ENCODE assay signal across 9 mouse cellular contexts in genomic region chr10:17332025-17332767, GRCm38 (mm10).
DNase-seq lines count a peak whose midpoint lies in the region; ATAC-seq and TF ChIP-seq lines count a peak whose summit lies in the region.
"Had no signal": no experiment of that assay in that cellular context is flagged by ENCODE, and none has a peak within 500 bp of the region (broad histone marks: within the 10 kb centered on the region; RNA-seq: fewer than 3 reads in every experiment).

No protein-coding gene starts in this region.

- intact Hi-C loops in left cerebral cortex, adult 2 months (cut with DNase I), result no loop called here

- H3K9ac ChIP-seq in hindbrain, embryonic 13.5 days, result peak overlapping the region; percentile 29; the same call in 1 of the 2 replicates
- no peak overlapping the region for H3K9ac ChIP-seq in liver, postnatal 0 days (replicated peaks)

- ATAC-seq in common myeloid progenitor, adult 5-6 weeks (replicated peaks; ENCODE audit: low read depth, poor library complexity, severe bottlenecking), result 0 out of 2 replicates have a peak, but pooled peaks have one; percentile 42
- peak; percentile 64 for ATAC-seq in hindbrain, embryonic 13.5 days (ENCODE audit: low FRiP score)
- ATAC-seq in liver, postnatal 0 days, result no peak
- no peak for ATAC-seq in activated CD4-positive, CD25-positive, alpha-beta regulatory T cell, adult 4 months

- no peaks in the 10 kb centered on the region for H3K36me3 ChIP-seq in hindbrain, embryonic 13.5 days
- H3K36me3 ChIP-seq in liver, postnatal 0 days (replicated peaks; ENCODE audit: insufficient read depth, low read length), result no peaks in the 10 kb centered on the region

- no peak for TF ChIP-seq EP300 in liver, postnatal 0 days (IDR thresholded peaks at IDR 0.05; ENCODE audit: low read depth)

- no peak for TF ChIP-seq CTCF in left cerebral cortex, adult 2 months (IDR thresholded peaks at IDR 0.05)
- TF ChIP-seq CTCF in liver, postnatal 0 days (IDR thresholded peaks at IDR 0.05; ENCODE audit: low read depth), result no peak

- 13% methylated on average over 6 of the region's 6 CpGs for WGBS in hindbrain, embryonic 13.5 days
- WGBS in liver, postnatal 0 days (ENCODE audit: insufficient replicate concordance), result 48% methylated on average over 6 of the region's 6 CpGs

- no peak overlapping the region; the same call in 1 of the 2 replicates for H3K27ac ChIP-seq in left cerebral cortex, adult 2 months
- H3K27ac ChIP-seq in hindbrain, embryonic 13.5 days, result peak overlapping the region; percentile 91
- no peak overlapping the region for H3K27ac ChIP-seq in liver, postnatal 0 days (ENCODE audit: low read depth)

- H3K9me3 ChIP-seq in hindbrain, embryonic 13.5 days, result no peaks in the 10 kb centered on the region
- H3K9me3 ChIP-seq in liver, postnatal 0 days (ENCODE audit: low read length), result no peaks in the 10 kb centered on the region
- H3K9me3 ChIP-seq: megakaryocyte, embryonic 14.5 days had no signal

- DNase-seq in left cerebral cortex, adult 2 months (ENCODE audit: extremely low spot score in 1 of 2, low spot score in 2 of 2), result no peak
- no peak for DNase-seq in left cerebral cortex, adult 18-20 months (ENCODE audit: low spot score in 2 of 2)
- no peak for DNase-seq in liver, postnatal 0 days
- DNase-seq in urinary bladder, adult 18-20 months (ENCODE audit: low spot score in 2 of 2), result no peak
- no peak for DNase-seq in T-cell, adult 2 months (ENCODE audit: low spot score)

- H3K4me3 ChIP-seq in left cerebral cortex, adult 2 months, result peak overlapping the region; percentile 46
- H3K4me3 ChIP-seq in hindbrain, embryonic 13.5 days, result peak overlapping the region; percentile 36
- H3K4me3 ChIP-seq in liver, postnatal 0 days (ENCODE audit: low read depth, low read length), result peak overlapping the region; percentile 41; the same call in 1 of the 2 replicates

- H3K4me2 ChIP-seq in hindbrain, embryonic 13.5 days, result peak overlapping the region; percentile 59
- H3K4me2 ChIP-seq in liver, postnatal 0 days (ENCODE audit: low read depth, low read length), result peak overlapping the region; percentile 74

- H3K4me1 ChIP-seq in hindbrain, embryonic 13.5 days (replicated peaks), result peaks cover 37% of the 10 kb centered on the region
- H3K4me1 ChIP-seq in liver, postnatal 0 days (ENCODE audit: insufficient read depth), result peaks cover 9% of the 10 kb centered on the region

- H3K27me3 ChIP-seq in hindbrain, embryonic 13.5 days, result no peaks in the 10 kb centered on the region
- no peaks in the 10 kb centered on the region for H3K27me3 ChIP-seq in liver, postnatal 0 days (ENCODE audit: insufficient read depth, low read length)
- H3K27me3 ChIP-seq: megakaryocyte, embryonic 14.5 days had no signal

Comparison
In these comparisons a context has a peak if more than half of its experiments do, and no peak if none do; other contexts are left out.
1. ATAC-seq: peak in common myeloid progenitor, adult 5-6 weeks (single experiment) and hindbrain, embryonic 13.5 days (single experiment); none in liver, postnatal 0 days (single experiment) and activated CD4-positive, CD25-positive, alpha-beta regulatory T cell, adult 4 months (single experiment).
2. Peak in every context shown above with its lines, with median percentiles within 50 percentile points of each other: H3K4me3 ChIP-seq.